Mouse (Mus musculus) intestine, postnatal 0 days (tissue): ENCODE data around the gene R3hdm1. TPM values are rescaled to one million over a fixed set of nuclear protein-coding genes. Genes with fewer than 3 reads are reported as not detected.
"Not testable (repeated sequence)": the region's sequence is repeated elsewhere in the genome, so short reads cannot be mapped to it uniquely, and the experiment has no call there.

Source experiments
- ATAC-seq: fragments of 200-750 bp; cut with Nextera tagmentation; 2 replicates; pipeline ENCODE4 v1.8.0; 2017; ENCODE audit warnings: mild to moderate bottlenecking, moderate TSS enrichment, moderate library complexity
- H3K27ac ChIP-seq: fragments of 300-500 bp; sonication (generic); 2 replicates; pipeline ENCODE4 v1.5.1; 2014; ENCODE audit warnings: mild to moderate bottlenecking, low read depth, low read length, moderate library complexity
- H3K27me3 ChIP-seq: fragments of 300-500 bp; sonication (generic); replicated peaks from 2 replicates; pipeline ENCODE4 v1.6.1; 2014; ENCODE audit warnings: low read length, mixed read lengths; ENCODE audit not compliant: control insufficient read depth, insufficient read depth
- H3K36me3 ChIP-seq: fragments of 300-500 bp; sonication (generic); 2 replicates; pipeline ENCODE4 v1.6.1; 2014; ENCODE audit warnings: mild to moderate bottlenecking, moderate library complexity; ENCODE audit not compliant: control insufficient read depth, insufficient read depth
- H3K4me1 ChIP-seq: fragments of 300-500 bp; sonication (generic); replicated peaks from 2 replicates; pipeline ENCODE4 v1.6.1; 2014; ENCODE audit warnings: antibody characterized with exemption, low read length, mixed read lengths; ENCODE audit not compliant: control insufficient read depth, insufficient read depth
- H3K4me2 ChIP-seq: fragments of 300-500 bp; sonication (generic); replicated peaks from 2 replicates; pipeline ENCODE4 v1.6.1; 2014; ENCODE audit warnings: low read depth, mild to moderate bottlenecking, moderate library complexity
- H3K4me3 ChIP-seq: fragments of 300-500 bp; sonication (generic); 2 replicates; pipeline ENCODE4 v1.5.1; 2014; ENCODE audit warnings: low read depth, low read length
- H3K9ac ChIP-seq: fragments of 300-500 bp; sonication (generic); 2 replicates; pipeline ENCODE4 v1.6.1; 2014; ENCODE audit warnings: mild to moderate bottlenecking, low read depth, low read length
- H3K9me3 ChIP-seq: fragments of 300-500 bp; sonication (generic); 2 replicates; pipeline ENCODE4 v1.6.1; 2016; ENCODE audit warnings: mixed run types; ENCODE audit not compliant: control insufficient read depth
- CTCF ChIP-seq: sonication (generic); IDR thresholded peaks from 2 replicates; pipeline ENCODE4 v1.5.1; 2016; ENCODE audit warnings: low read depth, mild to moderate bottlenecking, control low read depth, antibody characterized with exemption, moderate library complexity
- WGBS: fragments of 180-500 bp; shearing (Covaris S2); extraction: QIAGEN DNeasy Blood & Tissue Kit; methylation state at CpG from one replicate; pipeline ENCODE4 v1.1.7; 2014; 5-methylcytosine and 5-hydroxymethylcytosine counted together
- polyA plus RNA-seq: library from polyadenylated mRNA; unstranded; fragments of >200 nt; fragmentation: Nextera tagmentation; extraction: Ambion mirVana; gene quantifications from 2 replicates; pipeline ENCODE4 v1.2.1, GENCODE M21; 2015

R3hdm1 gene
- polyA plus RNA-seq, 1 experiment from 2014 or later: 28.4 TPM

DNA sequence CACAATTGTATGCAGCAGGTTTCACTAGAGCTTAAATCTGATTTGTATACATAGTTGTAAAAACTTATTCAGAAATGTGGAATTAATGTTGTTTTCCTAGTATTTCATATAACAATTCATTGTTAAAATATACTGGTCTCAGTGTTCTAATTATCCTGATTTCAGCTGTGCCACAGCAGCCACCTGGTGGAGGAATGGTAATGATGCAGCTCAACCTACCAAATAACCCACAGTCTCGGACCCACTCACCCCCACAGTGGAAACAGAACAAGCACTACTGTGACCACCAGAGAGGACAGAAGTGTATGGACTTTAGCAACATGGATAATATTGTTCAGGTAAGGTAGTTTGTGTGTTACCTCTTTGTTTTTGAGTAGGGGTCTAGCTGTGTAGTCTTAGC is 120.2 kb downstream of the R3hdm1 start:
- peaks cover 27% of the 10 kb centered on the region for H3K36me3 ChIP-seq
- H3K4me1 ChIP-seq: no peaks in the 10 kb centered on the region
- H3K27me3 ChIP-seq: no peaks in the 10 kb centered on the region
- WGBS: 87% methylated on average over 1 of the region's 1 CpGs
- no peak overlapping the region for H3K4me3 ChIP-seq
- no peak overlapping the region for H3K9ac ChIP-seq
- ATAC-seq: no peak
- no peak overlapping the region for H3K27ac ChIP-seq
- H3K4me2 ChIP-seq: no peak overlapping the region
- H3K9me3 ChIP-seq: no peaks in the 10 kb centered on the region
- peak; percentile 65 for TF ChIP-seq CTCF

- H3K9ac ChIP-seq: no peak overlapping the region
- H3K4me2 ChIP-seq: no peak overlapping the region
- 88% methylated on average over 4 of the region's 4 CpGs for WGBS
- no peaks in the 10 kb centered on the region for H3K4me1 ChIP-seq
- H3K36me3 ChIP-seq: peaks cover 49% of the 10 kb centered on the region
- H3K27me3 ChIP-seq: no peaks in the 10 kb centered on the region
- no peak overlapping the region for H3K4me3 ChIP-seq
- H3K27ac ChIP-seq: no peak overlapping the region
- H3K9me3 ChIP-seq: no peaks in the 10 kb centered on the region
- TF ChIP-seq CTCF: no peak
- ATAC-seq: no peak
These were observed 132.1 kb downstream of the R3hdm1 start for GRCm38 (mm10) chr1:128235181-128235580.

GRCm38 (mm10) chr1:128243627-128243995 is 140.5 kb downstream of the R3hdm1 start, which contains the start of gene Ubxn4:
Gene Ubxn4, plus strand, starts transcription at chr1:128243964.
- peak within 1 kb of the TSS; percentile 68 for H3K9ac ChIP-seq
- H3K9me3 ChIP-seq: no peaks in the 10 kb centered on the region
- WGBS: 7% methylated on average over 10 of the region's 10 CpGs
- peak within 1 kb of the TSS; percentile 96 for H3K4me2 ChIP-seq
- ATAC-seq: peak; percentile 2; the same call in 1 of the 2 replicates
- H3K36me3 ChIP-seq: peaks cover 6% of the 10 kb centered on the region; the same call in 1 of the 2 replicates
- no peak for TF ChIP-seq CTCF
- no peaks in the 10 kb centered on the region for H3K27me3 ChIP-seq
- peak within 1 kb of the TSS; percentile 93 for H3K27ac ChIP-seq
- peaks cover 3% of the 10 kb centered on the region; the same call in 1 of the 2 replicates for H3K4me1 ChIP-seq
- peak within 1 kb of the TSS; percentile 57 for H3K4me3 ChIP-seq

- Histone ChIP-seq H3K9me3 (no peaks in the 10 kb centered on the region), H3K27ac (peak overlapping the region; percentile 93), H3K4me1 (peaks cover 3% of the 10 kb centered on the region; the same call in 1 of the 2 replicates), H3K36me3 (peaks cover 6% of the 10 kb centered on the region; the same call in 1 of the 2 replicates), H3K4me3 (peak overlapping the region; percentile 57), H3K4me2 (peak overlapping the region; percentile 96), H3K27me3 (no peaks in the 10 kb centered on the region), H3K9ac (peak overlapping the region; percentile 68)
- WGBS: under 1% methylated on average over 70 of the region's 71 CpGs
- no peak for TF ChIP-seq CTCF
- ATAC-seq: peak; percentile 96
These were observed 141.1 kb downstream of the R3hdm1 start for GRCm38 (mm10) chr1:128243996-128244726.

- Histone ChIP-seq H3K9ac (peak overlapping the region; percentile 68), H3K36me3 (peaks cover under 1% of the 10 kb centered on the region; the same call in 1 of the 2 replicates), H3K4me1 (peaks cover 3% of the 10 kb centered on the region; the same call in 1 of the 2 replicates), H3K27ac (peak overlapping the region; percentile 93), H3K27me3 (no peaks in the 10 kb centered on the region), H3K4me2 (peak overlapping the region; percentile 96), H3K9me3 (no peaks in the 10 kb centered on the region), H3K4me3 (peak overlapping the region; percentile 57)
- no peak; the same call in none of the 2 replicates for ATAC-seq
- 1% methylated on average over 14 of the region's 19 CpGs for WGBS
- no peak for TF ChIP-seq CTCF
These were observed 141.7 kb downstream of the R3hdm1 start for GRCm38 (mm10) chr1:128244727-128245355.

DNA sequence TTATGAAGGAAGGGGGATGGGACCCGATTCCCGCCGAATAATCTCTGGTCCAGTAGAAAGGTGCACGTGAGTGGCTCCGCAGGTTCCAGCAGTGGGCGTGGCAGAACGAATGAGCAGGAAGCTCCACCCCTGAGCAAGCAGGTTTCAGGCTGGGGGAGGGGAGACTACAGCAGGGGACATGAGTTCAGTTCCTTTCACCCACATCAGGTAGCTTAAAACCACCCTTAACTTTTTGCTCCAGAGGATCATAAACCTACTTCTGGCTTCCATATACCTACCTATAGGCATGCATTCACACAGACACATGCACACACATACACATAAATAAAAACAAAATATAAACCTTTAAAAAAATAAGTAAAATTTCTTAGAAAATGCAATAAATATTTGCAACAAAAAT is 164.0 kb downstream of the R3hdm1 start:
- not testable (repeated sequence) for H3K9me3 ChIP-seq, H3K27me3 ChIP-seq, H3K4me3 ChIP-seq, H3K27ac ChIP-seq, H3K9ac ChIP-seq, ATAC-seq, H3K4me2 ChIP-seq, H3K4me1 ChIP-seq
- WGBS: 72% methylated on average over 7 of the region's 7 CpGs
- H3K36me3 ChIP-seq: peaks cover 83% of the 10 kb centered on the region
